Mouse (Mus musculus): Measurements from ENCODE around the gene Lrrc23. TPM values are rescaled to one million over a fixed set of nuclear protein-coding genes. Genes with fewer than 3 reads are reported as not detected.

Lrrc23 gene
- polyA plus RNA-seq, 1 experiment from 2014 or later = 0.45 TPM

GRCm38 (mm10) chr6:124768704-124769044, 10.9 kb downstream of the Lrrc23 start:
- no peak overlapping the region for H3K27ac ChIP-seq (ENCODE audit: low read depth)
- H3K27me3 ChIP-seq (replicated peaks; ENCODE audit: control insufficient read depth, insufficient read depth, low read length) = 0 out of 2 replicates have a peak, but pooled peaks cover 3% of the 10 kb centered on the region
- H3K4me2 ChIP-seq (ENCODE audit: low read length) = peak overlapping the region; percentile 95
- H3K4me3 ChIP-seq (ENCODE audit: low read depth, low read length) = peak overlapping the region; percentile 49
- 0 out of 2 replicates have a peak, but pooled peaks have one; percentile 3 for ATAC-seq (replicated peaks; ENCODE audit: low FRiP score, low TSS enrichment, low read depth)
- no peaks in the 10 kb centered on the region for H3K36me3 ChIP-seq (ENCODE audit: control insufficient read depth, insufficient read depth, low read length)
- H3K4me1 ChIP-seq (replicated peaks; ENCODE audit: control insufficient read depth, insufficient read depth, low read length) = peaks cover 8% of the 10 kb centered on the region
- H3K9ac ChIP-seq (ENCODE audit: low read length) = peak overlapping the region; percentile 47
- H3K9me3 ChIP-seq (ENCODE audit: control insufficient read depth, low read length) = no peaks in the 10 kb centered on the region
- DNase-seq (ENCODE audit: low spot score) = no peak
- WGBS = 6% methylated on average over 9 of the region's 9 CpGs

- H3K4me2 ChIP-seq (ENCODE audit: low read length) = peak overlapping the region; percentile 95
- ATAC-seq (replicated peaks; ENCODE audit: low FRiP score, low TSS enrichment, low read depth) (0 out of 2 replicates have a peak, but pooled peaks have one; percentile 9), DNase-seq (ENCODE audit: low spot score) (no peak)
- no peaks in the 10 kb centered on the region for H3K36me3 ChIP-seq (ENCODE audit: control insufficient read depth, insufficient read depth, low read length)
- H3K27me3 ChIP-seq (replicated peaks; ENCODE audit: control insufficient read depth, insufficient read depth, low read length) = 0 out of 2 replicates have a peak, but pooled peaks cover 3% of the 10 kb centered on the region
- peak overlapping the region; percentile 49; the same call in 1 of the 2 replicates for H3K4me3 ChIP-seq (ENCODE audit: low read depth, low read length)
- H3K4me1 ChIP-seq (replicated peaks; ENCODE audit: control insufficient read depth, insufficient read depth, low read length) = peaks cover 8% of the 10 kb centered on the region
- WGBS = 30% methylated on average over 19 of the region's 19 CpGs
- H3K27ac ChIP-seq (ENCODE audit: low read depth) = no peak overlapping the region
- H3K9ac ChIP-seq (ENCODE audit: low read length) = no peak overlapping the region; the same call in 1 of the 2 replicates
- no peaks in the 10 kb centered on the region for H3K9me3 ChIP-seq (ENCODE audit: control insufficient read depth, low read length)
Observed at GRCm38 (mm10) chr6:124767920-124768703, 11.4 kb downstream of the Lrrc23 start.

- 0 out of 2 replicates have a peak, but pooled peaks cover 3% of the 10 kb centered on the region for H3K27me3 ChIP-seq (replicated peaks; ENCODE audit: control insufficient read depth, insufficient read depth, low read length)
- H3K9me3 ChIP-seq (ENCODE audit: control insufficient read depth, low read length) = no peaks in the 10 kb centered on the region
- no peak overlapping the region for H3K4me2 ChIP-seq (ENCODE audit: low read length)
- H3K9ac ChIP-seq (ENCODE audit: low read length) = no peak overlapping the region
- no peak for DNase-seq (ENCODE audit: low spot score)
- peaks cover 8% of the 10 kb centered on the region for H3K4me1 ChIP-seq (replicated peaks; ENCODE audit: control insufficient read depth, insufficient read depth, low read length)
- no peak for ATAC-seq (replicated peaks; ENCODE audit: low FRiP score, low TSS enrichment, low read depth)
- no peak overlapping the region for H3K4me3 ChIP-seq (ENCODE audit: low read depth, low read length)
- H3K36me3 ChIP-seq (ENCODE audit: control insufficient read depth, insufficient read depth, low read length) = no peaks in the 10 kb centered on the region
- no peak overlapping the region for H3K27ac ChIP-seq (ENCODE audit: low read depth)
- 38% methylated on average over 4 of the region's 4 CpGs for WGBS
Observed at GRCm38 (mm10) chr6:124767536-124767919, 12.0 kb downstream of the Lrrc23 start.

GRCm38 (mm10) chr6:124765951-124766350, 13.6 kb downstream of the Lrrc23 start:
- no peak for ATAC-seq (replicated peaks; ENCODE audit: low FRiP score, low TSS enrichment, low read depth)
- H3K4me3 ChIP-seq (ENCODE audit: low read depth, low read length) = no peak overlapping the region
- H3K36me3 ChIP-seq (ENCODE audit: control insufficient read depth, insufficient read depth, low read length) = no peaks in the 10 kb centered on the region
- no peak overlapping the region for H3K4me2 ChIP-seq (ENCODE audit: low read length)
- no peak overlapping the region for H3K9ac ChIP-seq (ENCODE audit: low read length)
- WGBS = 87% methylated on average over 7 of the region's 7 CpGs
- H3K27me3 ChIP-seq (replicated peaks; ENCODE audit: control insufficient read depth, insufficient read depth, low read length) = 0 out of 2 replicates have a peak, but pooled peaks cover 3% of the 10 kb centered on the region
- peaks cover 8% of the 10 kb centered on the region for H3K4me1 ChIP-seq (replicated peaks; ENCODE audit: control insufficient read depth, insufficient read depth, low read length)
- DNase-seq (ENCODE audit: low spot score) = no peak
- H3K9me3 ChIP-seq (ENCODE audit: control insufficient read depth, low read length) = no peaks in the 10 kb centered on the region
- H3K27ac ChIP-seq (ENCODE audit: low read depth) = no peak overlapping the region

GRCm38 (mm10) chr6:124759259-124759658, 20.3 kb downstream of the Lrrc23 start:
- Histone ChIP-seq H3K9me3 (ENCODE audit: control insufficient read depth, low read length) (no peaks in the 10 kb centered on the region), H3K36me3 (ENCODE audit: control insufficient read depth, insufficient read depth, low read length) (no peaks in the 10 kb centered on the region), H3K27me3 (replicated peaks; ENCODE audit: control insufficient read depth, insufficient read depth, low read length) (no peaks in the 10 kb centered on the region), H3K4me3 (ENCODE audit: low read depth, low read length) (no peak overlapping the region), H3K4me1 (replicated peaks; ENCODE audit: control insufficient read depth, insufficient read depth, low read length) (peaks cover 30% of the 10 kb centered on the region), H3K4me2 (ENCODE audit: low read length) (peak overlapping the region; percentile 70), H3K27ac (ENCODE audit: low read depth) (peak overlapping the region; percentile 95), H3K9ac (ENCODE audit: low read length) (peak overlapping the region; percentile 0; the same call in 1 of the 2 replicates)
- under 1% methylated on average over 5 of the region's 5 CpGs for WGBS
- DNase-seq (ENCODE audit: low spot score) (peak; percentile 94), ATAC-seq (replicated peaks; ENCODE audit: low FRiP score, low TSS enrichment, low read depth) (peak; percentile 23)

GRCm38 (mm10) chr6:124758849-124759232, 20.7 kb downstream of the Lrrc23 start:
- H3K4me2 ChIP-seq (ENCODE audit: low read length) = peak overlapping the region; percentile 70
- no peak for ATAC-seq (replicated peaks; ENCODE audit: low FRiP score, low TSS enrichment, low read depth)
- no peaks in the 10 kb centered on the region for H3K27me3 ChIP-seq (replicated peaks; ENCODE audit: control insufficient read depth, insufficient read depth, low read length)
- 50% methylated on average over 2 of the region's 2 CpGs for WGBS
- no peak for DNase-seq (ENCODE audit: low spot score)
- H3K36me3 ChIP-seq (ENCODE audit: control insufficient read depth, insufficient read depth, low read length) = no peaks in the 10 kb centered on the region
- H3K9ac ChIP-seq (ENCODE audit: low read length) = peak overlapping the region; percentile 0
- peak overlapping the region; percentile 95 for H3K27ac ChIP-seq (ENCODE audit: low read depth)
- H3K4me1 ChIP-seq (replicated peaks; ENCODE audit: control insufficient read depth, insufficient read depth, low read length) = peaks cover 34% of the 10 kb centered on the region
- H3K4me3 ChIP-seq (ENCODE audit: low read depth, low read length) = no peak overlapping the region
- H3K9me3 ChIP-seq (ENCODE audit: control insufficient read depth, low read length) = no peaks in the 10 kb centered on the region

GRCm38 (mm10) chr6:124757909-124758848, 21.3 kb downstream of the Lrrc23 start:
- DNase-seq (ENCODE audit: low spot score) = peak; percentile 73
- Histone ChIP-seq H3K4me1 (replicated peaks; ENCODE audit: control insufficient read depth, insufficient read depth, low read length) (peaks cover 36% of the 10 kb centered on the region), H3K27me3 (replicated peaks; ENCODE audit: control insufficient read depth, insufficient read depth, low read length) (no peaks in the 10 kb centered on the region), H3K9ac (ENCODE audit: low read length) (peak overlapping the region; percentile 92), H3K9me3 (ENCODE audit: control insufficient read depth, low read length) (no peaks in the 10 kb centered on the region), H3K4me3 (ENCODE audit: low read depth, low read length) (peak overlapping the region; percentile 80), H3K36me3 (ENCODE audit: control insufficient read depth, insufficient read depth, low read length) (peaks cover 2% of the 10 kb centered on the region; the same call in 1 of the 2 replicates), H3K4me2 (ENCODE audit: low read length) (peak overlapping the region; percentile 70), H3K27ac (ENCODE audit: low read depth) (peak overlapping the region; percentile 95)
- 38% methylated on average over 5 of the region's 5 CpGs for WGBS
- ATAC-seq (replicated peaks; ENCODE audit: low FRiP score, low TSS enrichment, low read depth) = no peak

- Histone ChIP-seq H3K4me2 (ENCODE audit: low read length) (peak overlapping the region; percentile 70), H3K36me3 (ENCODE audit: control insufficient read depth, insufficient read depth, low read length) (peaks cover 7% of the 10 kb centered on the region), H3K27ac (ENCODE audit: low read depth) (peak overlapping the region; percentile 95), H3K9ac (ENCODE audit: low read length) (peak overlapping the region; percentile 92), H3K9me3 (ENCODE audit: control insufficient read depth, low read length) (no peaks in the 10 kb centered on the region), H3K4me3 (ENCODE audit: low read depth, low read length) (peak overlapping the region; percentile 80), H3K27me3 (replicated peaks; ENCODE audit: control insufficient read depth, insufficient read depth, low read length) (no peaks in the 10 kb centered on the region), H3K4me1 (replicated peaks; ENCODE audit: control insufficient read depth, insufficient read depth, low read length) (peaks cover 36% of the 10 kb centered on the region)
- no peak for DNase-seq (ENCODE audit: low spot score)
- ATAC-seq (replicated peaks; ENCODE audit: low FRiP score, low TSS enrichment, low read depth) = no peak
- WGBS = 10% methylated on average over 5 of the region's 5 CpGs
Observed at GRCm38 (mm10) chr6:124757351-124757880, 22.1 kb downstream of the Lrrc23 start.

Data from intestine, embryonic 14.5 days (tissue).